Mouse (Mus musculus) stomach, postnatal 0 days (tissue): ENCODE measurements at regions not wholly inside any gene's neighbourhood (a gene's known extent, or its start where the extent isn't known, plus 50 kb on each side); places are given as distances from the start of the nearest gene placed in this dataset.

ENCODE experiments used
- CTCF ChIP-seq: IDR thresholded peaks from 2 replicates; pipeline ENCODE4 v1.5.1; 2016; ENCODE audit warnings: antibody characterized with exemption, low read depth, mild to moderate bottlenecking, moderate library complexity
- EP300 ChIP-seq: optimal IDR thresholded peaks from 2 replicates; pipeline ENCODE3; 2016; ENCODE audit warnings: antibody characterized with exemption

GRCm38 (mm10) chr11:19595107-19595506 lies 329.1 kb upstream of the Spred2 start:
- TF ChIP-seq EP300, result no peak
- TF ChIP-seq CTCF, result 0 out of 2 replicates have a peak, but pooled peaks have one; percentile 7
